Mouse (Mus musculus) limb, embryonic 14.5 days (tissue): ENCODE measurements around the gene Gna14. TPM values are rescaled to one million over a fixed set of nuclear protein-coding genes. Genes with fewer than 3 reads are reported as not detected.

Experiments
- ATAC-seq: fragments of 200-750 bp; cut with Nextera tagmentation; 2 replicates; pipeline ENCODE4 v1.8.0; 2017; ENCODE audit warnings: low read depth, moderate number of reproducible peaks, moderate TSS enrichment; ENCODE audit not compliant: low FRiP score
- DNase-seq: peaks from one replicate; pipeline ENCODE4 v3.0.0-alpha.2; 2015; ENCODE audit warnings: low spot score
- H3K27ac ChIP-seq: fragments of 300-500 bp; sonication (generic); replicated peaks from 2 replicates; pipeline ENCODE4 v1.5.1; 2014; ENCODE audit warnings: low read depth, mild to moderate bottlenecking, low read length, moderate library complexity, mixed read lengths
- H3K27me3 ChIP-seq: fragments of 300-500 bp; sonication (generic); 2 replicates; pipeline ENCODE4 v1.6.1; 2014; ENCODE audit warnings: low read length, mixed read lengths; ENCODE audit not compliant: control insufficient read depth, insufficient read depth
- H3K36me3 ChIP-seq: fragments of 300-500 bp; sonication (generic); 2 replicates; pipeline ENCODE4 v1.6.1; 2014; ENCODE audit warnings: mild to moderate bottlenecking, low read length, moderate library complexity, mixed read lengths; ENCODE audit not compliant: control insufficient read depth, insufficient read depth
- H3K4me1 ChIP-seq: fragments of 300-500 bp; sonication (generic); 2 replicates; pipeline ENCODE4 v1.6.1; 2014; ENCODE audit warnings: antibody characterized with exemption, low read length, mixed read lengths; ENCODE audit not compliant: control insufficient read depth, insufficient read depth
- H3K4me2 ChIP-seq: fragments of 300-500 bp; sonication (generic); replicated peaks from 2 replicates; pipeline ENCODE4 v1.6.1; 2014; ENCODE audit warnings: low read depth, mild to moderate bottlenecking, low read length, moderate library complexity; ENCODE audit not compliant: severe bottlenecking
- H3K4me3 ChIP-seq: fragments of 300-500 bp; sonication (generic); replicated peaks from 2 replicates; pipeline ENCODE4 v1.5.1; 2014; ENCODE audit warnings: low read length
- H3K9ac ChIP-seq: fragments of 300-500 bp; sonication (generic); 2 replicates; pipeline ENCODE4 v1.6.1; 2014; ENCODE audit warnings: mild to moderate bottlenecking, low read depth, low read length, moderate library complexity; ENCODE audit not compliant: severe bottlenecking
- H3K9me3 ChIP-seq: fragments of 300-500 bp; sonication (generic); 2 replicates; pipeline ENCODE4 v1.6.1; 2016; ENCODE audit warnings: low read length; ENCODE audit not compliant: control insufficient read depth
- POLR2A ChIP-seq: fragments of 200-500 bp; IDR thresholded peaks from 2 replicates; pipeline ENCODE4 v1.8.0; 2012; ENCODE audit warnings: inconsistent platforms, mild to moderate bottlenecking, moderate library complexity, borderline replicate concordance; ENCODE audit not compliant: insufficient read depth, insufficient read length; ENCODE audit errors: extremely low read depth
- WGBS: fragments of 180-500 bp; shearing (Covaris S2); extraction: QIAGEN DNeasy Blood & Tissue Kit; methylation state at CpG from one replicate; pipeline ENCODE4 v1.1.7; 2014; 5-methylcytosine and 5-hydroxymethylcytosine counted together
- polyA plus RNA-seq, 2 experiments: library from polyadenylated mRNA; depleted of rRNA in 1 of 2; stranded (reverse) in 1 of 2; unstranded in 1 of 2; fragments of >200 nt; fragmentation: Nextera tagmentation in 1 of 2; extraction: Ambion mirVana in 1 of 2; gene quantifications; 2 replicates each; pipeline versions ENCODE4 v1.2.1 to v1.2.3; 2012 to 2014

The Gna14 gene
- polyA plus RNA-seq, 2 experiments = 4.0 to 4.3 TPM

DNA sequence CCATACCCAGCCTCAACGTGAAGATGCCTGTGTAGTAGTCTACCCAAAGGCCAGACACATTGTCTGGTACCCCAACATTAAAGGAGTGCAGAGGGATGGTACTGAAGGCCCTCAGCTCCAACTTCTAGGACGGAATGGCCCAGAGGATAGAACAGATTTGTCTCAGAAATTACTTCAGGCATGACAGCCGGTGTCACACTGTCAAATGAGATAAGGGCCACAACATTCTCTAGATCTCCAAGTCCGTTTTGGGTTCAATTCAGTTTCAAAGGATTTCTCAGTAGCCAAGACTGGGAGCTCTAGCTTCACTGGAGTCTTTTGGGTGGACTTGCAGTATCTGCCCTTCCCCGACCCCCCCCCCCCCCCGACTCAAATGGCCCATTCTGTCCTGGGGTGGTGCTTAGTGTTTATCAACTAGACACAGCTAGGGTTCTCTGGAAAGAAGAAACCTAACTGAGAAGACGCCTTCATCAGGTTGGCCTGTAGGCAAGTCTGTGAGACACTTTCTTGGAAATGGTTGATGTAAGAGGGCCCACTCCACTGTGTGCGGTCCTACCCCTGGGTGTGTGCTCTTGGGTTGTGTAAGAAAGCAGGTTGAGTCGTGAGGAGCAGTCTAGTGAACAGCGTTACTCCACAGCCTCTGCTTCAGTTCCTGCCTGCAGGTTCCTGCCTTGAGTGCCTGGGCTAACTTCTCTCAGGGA lies 59.4 kb downstream of the Gna14 start:
- TF ChIP-seq POLR2A = no peak
- no peak for DNase-seq
- H3K36me3 ChIP-seq = no peaks in the 10 kb centered on the region
- 94% methylated on average over 10 of the region's 10 CpGs for WGBS
- peaks cover 14% of the 10 kb centered on the region for H3K4me1 ChIP-seq
- no peak overlapping the region for H3K4me3 ChIP-seq
- H3K27me3 ChIP-seq = no peaks in the 10 kb centered on the region
- H3K4me2 ChIP-seq = no peak overlapping the region
- ATAC-seq = no peak
- no peaks in the 10 kb centered on the region for H3K9me3 ChIP-seq
- H3K9ac ChIP-seq = no peak overlapping the region
- no peak overlapping the region for H3K27ac ChIP-seq

GRCm38 (mm10) chr19:16496016-16496415 lies 60.5 kb downstream of the Gna14 start:
- Histone ChIP-seq H3K9me3 (no peaks in the 10 kb centered on the region), H3K4me3 (no peak overlapping the region), H3K36me3 (no peaks in the 10 kb centered on the region), H3K4me1 (peaks cover 10% of the 10 kb centered on the region), H3K4me2 (no peak overlapping the region), H3K27me3 (no peaks in the 10 kb centered on the region), H3K9ac (no peak overlapping the region), H3K27ac (no peak overlapping the region)
- WGBS = 85% methylated on average over 5 of the region's 5 CpGs
- no peak for DNase-seq
- no peak for ATAC-seq
- no peak for TF ChIP-seq POLR2A

DNA sequence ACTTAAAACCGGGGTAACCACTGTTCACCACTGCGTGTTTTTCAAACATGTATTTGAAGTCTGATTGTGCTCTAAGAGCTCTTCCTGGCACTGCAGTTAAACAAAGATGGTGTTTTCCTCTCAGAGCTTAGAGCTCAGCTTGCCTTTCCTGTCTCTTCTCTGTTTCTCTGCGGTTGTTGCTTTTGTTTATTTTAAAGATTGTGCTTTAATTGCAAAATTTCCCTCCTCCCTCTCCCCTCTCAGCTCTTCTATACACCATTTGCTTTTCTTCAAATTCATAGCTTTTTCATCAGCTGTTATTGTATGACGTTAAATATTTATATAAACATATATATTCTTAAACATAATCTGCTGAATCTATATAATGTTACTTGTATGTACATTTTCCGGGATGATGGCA lies 66.5 kb downstream of the Gna14 start:
- no peaks in the 10 kb centered on the region for H3K36me3 ChIP-seq
- no peak overlapping the region for H3K4me2 ChIP-seq
- H3K9ac ChIP-seq = no peak overlapping the region
- no peak overlapping the region for H3K4me3 ChIP-seq
- no peak overlapping the region for H3K27ac ChIP-seq
- no peak for DNase-seq
- H3K9me3 ChIP-seq = no peaks in the 10 kb centered on the region
- no peaks in the 10 kb centered on the region for H3K4me1 ChIP-seq
- TF ChIP-seq POLR2A = no peak
- ATAC-seq = no peak
- WGBS = 71% methylated on average over 5 of the region's 5 CpGs
- no peaks in the 10 kb centered on the region for H3K27me3 ChIP-seq

DNA sequence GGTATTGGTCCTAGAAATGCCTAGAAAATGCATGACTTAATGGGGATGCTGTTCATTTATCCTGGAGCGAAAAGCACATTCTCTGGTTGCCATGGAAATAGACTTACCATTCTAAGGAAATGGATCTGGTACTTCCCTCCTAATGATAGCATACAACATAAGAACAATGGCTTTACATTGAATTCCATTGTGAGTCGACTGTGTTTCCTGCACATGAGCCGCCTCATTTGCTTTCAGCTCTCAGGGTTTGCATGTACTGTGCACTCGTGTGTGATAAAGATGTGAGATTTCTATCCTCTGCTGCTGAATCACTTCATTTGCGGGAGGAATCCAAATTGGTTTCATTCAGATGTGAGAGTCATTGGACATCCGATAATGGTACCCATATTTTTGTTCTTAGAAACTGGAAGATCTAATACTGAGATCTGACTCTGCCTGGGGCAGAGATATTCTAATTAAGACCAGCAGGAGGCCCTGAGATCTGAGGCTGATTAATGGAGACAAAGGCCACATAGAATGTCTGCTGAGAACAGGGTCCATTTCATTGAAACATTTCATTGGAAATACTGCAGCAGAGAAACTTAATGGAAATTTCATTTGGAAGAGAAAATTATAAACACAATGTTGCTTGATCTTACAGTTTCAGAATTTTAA lies 71.3 kb downstream of the Gna14 start:
- no peaks in the 10 kb centered on the region for H3K36me3 ChIP-seq
- H3K4me1 ChIP-seq = no peaks in the 10 kb centered on the region
- no peaks in the 10 kb centered on the region for H3K27me3 ChIP-seq
- ATAC-seq (no peak), DNase-seq (no peak)
- WGBS = 77% methylated on average over 6 of the region's 6 CpGs
- H3K9me3 ChIP-seq = no peaks in the 10 kb centered on the region
- no peak overlapping the region for H3K4me2 ChIP-seq
- no peak overlapping the region for H3K4me3 ChIP-seq
- H3K27ac ChIP-seq = no peak overlapping the region
- TF ChIP-seq POLR2A = no peak
- H3K9ac ChIP-seq = no peak overlapping the region

- no peak for TF ChIP-seq POLR2A
- DNase-seq (no peak), ATAC-seq (no peak)
- H3K27me3 ChIP-seq = no peaks in the 10 kb centered on the region
- H3K4me1 ChIP-seq = no peaks in the 10 kb centered on the region
- no peak overlapping the region for H3K9ac ChIP-seq
- no peaks in the 10 kb centered on the region for H3K9me3 ChIP-seq
- WGBS = 84% methylated on average over 10 of the region's 10 CpGs
- no peak overlapping the region for H3K4me2 ChIP-seq
- no peaks in the 10 kb centered on the region for H3K36me3 ChIP-seq
- H3K4me3 ChIP-seq = no peak overlapping the region
- no peak overlapping the region for H3K27ac ChIP-seq
Observed at GRCm38 (mm10) chr19:16510343-16511080, 75.0 kb downstream of the Gna14 start.
